Mouse (Mus musculus): ENCODE measurements at regions not wholly inside any gene's neighbourhood (a gene's known extent, or its start where the extent isn't known, plus 50 kb on each side); places are given as distances from the start of the nearest gene placed in this dataset.
"Not testable (repeated sequence)": the region's sequence is repeated elsewhere in the genome, so short reads cannot be mapped to it uniquely, and the experiment has no call there.

- not testable (repeated sequence) for TF ChIP-seq ZNF384, CHD2 (IDR thresholded peaks at IDR 0.05; ENCODE audit: low read depth, low read length)
Observed at GRCm38 (mm10) chr8:114030141-114030540, 103.2 kb upstream of the Nudt7 start.

All from ES-E14 (cell line).